Mouse (Mus musculus) limb, embryonic 14.5 days (tissue): ENCODE measurements around the gene Scnn1b. TPM values are rescaled to one million over a fixed set of nuclear protein-coding genes. Genes with fewer than 3 reads are reported as not detected.

Experiments
- ATAC-seq: fragments of 200-750 bp; cut with Nextera tagmentation; 2 replicates; pipeline ENCODE4 v1.8.0; 2017; ENCODE audit warnings: low read depth, moderate number of reproducible peaks, moderate TSS enrichment; ENCODE audit not compliant: low FRiP score
- DNase-seq: peaks from one replicate; pipeline ENCODE4 v3.0.0-alpha.2; 2015; ENCODE audit warnings: low spot score
- H3K27ac ChIP-seq: fragments of 300-500 bp; sonication (generic); replicated peaks from 2 replicates; pipeline ENCODE4 v1.5.1; 2014; ENCODE audit warnings: low read depth, mild to moderate bottlenecking, low read length, moderate library complexity, mixed read lengths
- H3K27me3 ChIP-seq: fragments of 300-500 bp; sonication (generic); 2 replicates; pipeline ENCODE4 v1.6.1; 2014; ENCODE audit warnings: low read length, mixed read lengths; ENCODE audit not compliant: control insufficient read depth, insufficient read depth
- H3K36me3 ChIP-seq: fragments of 300-500 bp; sonication (generic); 2 replicates; pipeline ENCODE4 v1.6.1; 2014; ENCODE audit warnings: mild to moderate bottlenecking, low read length, moderate library complexity, mixed read lengths; ENCODE audit not compliant: control insufficient read depth, insufficient read depth
- H3K4me1 ChIP-seq: fragments of 300-500 bp; sonication (generic); 2 replicates; pipeline ENCODE4 v1.6.1; 2014; ENCODE audit warnings: antibody characterized with exemption, low read length, mixed read lengths; ENCODE audit not compliant: control insufficient read depth, insufficient read depth
- H3K4me2 ChIP-seq: fragments of 300-500 bp; sonication (generic); replicated peaks from 2 replicates; pipeline ENCODE4 v1.6.1; 2014; ENCODE audit warnings: low read depth, mild to moderate bottlenecking, low read length, moderate library complexity; ENCODE audit not compliant: severe bottlenecking
- H3K4me3 ChIP-seq: fragments of 300-500 bp; sonication (generic); replicated peaks from 2 replicates; pipeline ENCODE4 v1.5.1; 2014; ENCODE audit warnings: low read length
- H3K9ac ChIP-seq: fragments of 300-500 bp; sonication (generic); 2 replicates; pipeline ENCODE4 v1.6.1; 2014; ENCODE audit warnings: mild to moderate bottlenecking, low read depth, low read length, moderate library complexity; ENCODE audit not compliant: severe bottlenecking
- H3K9me3 ChIP-seq: fragments of 300-500 bp; sonication (generic); 2 replicates; pipeline ENCODE4 v1.6.1; 2016; ENCODE audit warnings: low read length; ENCODE audit not compliant: control insufficient read depth
- POLR2A ChIP-seq: fragments of 200-500 bp; IDR thresholded peaks from 2 replicates; pipeline ENCODE4 v1.8.0; 2012; ENCODE audit warnings: inconsistent platforms, mild to moderate bottlenecking, moderate library complexity, borderline replicate concordance; ENCODE audit not compliant: insufficient read depth, insufficient read length; ENCODE audit errors: extremely low read depth
- whole genome bisulfite sequencing: fragments of 180-500 bp; shearing (Covaris S2); extraction: QIAGEN DNeasy Blood & Tissue Kit; methylation state at CpG from one replicate; pipeline ENCODE4 v1.1.7; 2014; 5-methylcytosine and 5-hydroxymethylcytosine counted together
- polyA plus RNA-seq, 2 experiments: library from polyadenylated mRNA; depleted of rRNA in 1 of 2; stranded (reverse) in 1 of 2; unstranded in 1 of 2; fragments of >200 nt; fragmentation: Nextera tagmentation in 1 of 2; extraction: Ambion mirVana in 1 of 2; gene quantifications; 2 replicates each; pipeline versions ENCODE4 v1.2.1 to v1.2.3; 2012 to 2014

The Scnn1b gene
- polyA plus RNA-seq, 2 experiments = 0.57 to 0.63 TPM

DNA sequence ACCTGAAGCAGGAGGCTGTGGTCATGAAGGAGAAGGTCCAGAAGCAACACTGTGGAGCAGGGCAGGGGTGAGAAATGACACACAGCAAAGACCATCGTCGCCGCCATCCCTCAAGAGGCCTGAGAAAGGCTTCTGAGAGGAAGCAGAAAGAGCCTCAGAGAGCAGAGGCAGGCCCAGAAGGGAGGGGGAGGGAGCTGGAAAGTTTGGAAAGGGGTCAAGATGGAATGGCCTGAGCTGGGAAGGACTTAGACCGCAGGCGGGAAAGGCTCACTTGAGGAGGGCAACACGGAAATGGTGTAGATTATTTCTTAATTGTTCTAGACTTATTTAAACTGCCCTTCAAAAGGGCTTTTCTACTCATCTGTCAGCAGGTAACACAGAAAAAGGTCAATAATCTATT is 68.8 kb downstream of the Scnn1b start:
- no peak overlapping the region for H3K27ac ChIP-seq
- H3K9me3 ChIP-seq = no peaks in the 10 kb centered on the region
- ATAC-seq (no peak), DNase-seq (no peak)
- no peaks in the 10 kb centered on the region for H3K4me1 ChIP-seq
- no peak overlapping the region for H3K9ac ChIP-seq
- H3K4me3 ChIP-seq = no peak overlapping the region
- no peaks in the 10 kb centered on the region for H3K27me3 ChIP-seq
- H3K36me3 ChIP-seq = peaks cover 47% of the 10 kb centered on the region
- H3K4me2 ChIP-seq = no peak overlapping the region
- TF ChIP-seq POLR2A = no peak
- 86% methylated on average over 6 of the region's 6 CpGs for WGBS

GRCm38 (mm10) chr7:121934346-121934745 is 69.5 kb downstream of the Scnn1b start:
- no peak overlapping the region for H3K9ac ChIP-seq
- WGBS = 87% methylated on average over 2 of the region's 2 CpGs
- H3K4me3 ChIP-seq = no peak overlapping the region
- no peak for DNase-seq
- ATAC-seq = no peak
- H3K4me1 ChIP-seq = no peaks in the 10 kb centered on the region
- H3K27ac ChIP-seq = no peak overlapping the region
- H3K36me3 ChIP-seq = peaks cover 40% of the 10 kb centered on the region
- H3K4me2 ChIP-seq = no peak overlapping the region
- no peaks in the 10 kb centered on the region for H3K9me3 ChIP-seq
- no peaks in the 10 kb centered on the region for H3K27me3 ChIP-seq
- TF ChIP-seq POLR2A = no peak

DNA sequence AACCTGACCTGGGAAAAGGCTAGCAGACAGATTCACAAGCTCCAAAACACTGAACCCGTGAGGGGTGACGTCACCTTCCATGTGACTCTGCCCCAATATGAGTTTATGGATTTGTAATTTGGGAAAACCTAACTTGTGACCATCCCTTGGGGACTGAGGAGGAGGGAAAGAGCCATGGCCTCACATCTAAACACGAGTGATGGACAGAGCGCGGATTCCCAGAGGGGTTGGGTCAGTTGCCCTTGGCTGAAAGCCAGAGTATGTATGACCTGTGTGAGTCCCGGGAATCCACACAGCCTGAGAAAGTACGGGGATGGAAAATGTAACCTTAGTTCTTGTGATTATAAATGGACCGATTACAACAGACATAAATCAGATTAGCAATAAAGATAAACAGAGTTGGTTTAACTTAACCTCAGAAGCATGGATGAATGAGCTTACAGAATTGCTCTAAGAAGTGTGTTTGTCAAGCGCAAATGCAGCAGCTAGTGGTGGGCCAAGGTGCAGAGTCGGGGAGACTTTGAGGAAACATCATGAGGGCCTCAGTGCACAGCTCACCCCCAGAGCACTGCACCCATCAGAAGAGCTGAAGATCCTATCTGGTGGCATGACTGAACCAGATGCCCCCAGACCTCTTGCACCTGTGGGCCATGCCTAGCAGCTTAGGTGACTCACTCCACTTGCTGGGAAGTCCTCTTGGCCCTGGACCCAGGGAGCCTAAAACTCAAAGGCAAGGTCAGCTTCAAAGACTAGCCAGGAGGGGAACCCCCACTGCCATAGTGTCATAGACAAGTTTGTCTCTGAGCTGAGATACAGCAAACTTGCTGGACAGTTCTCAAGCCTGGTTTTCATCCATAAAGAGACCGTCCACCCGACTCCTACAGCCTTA is 71.3 kb downstream of the Scnn1b start:
- no peak overlapping the region for H3K4me3 ChIP-seq
- H3K4me2 ChIP-seq = no peak overlapping the region
- peaks cover 25% of the 10 kb centered on the region for H3K36me3 ChIP-seq
- H3K9ac ChIP-seq = no peak overlapping the region
- no peak overlapping the region for H3K27ac ChIP-seq
- H3K9me3 ChIP-seq = no peaks in the 10 kb centered on the region
- WGBS = 79% methylated on average over 12 of the region's 12 CpGs
- ATAC-seq (no peak), DNase-seq (no peak)
- H3K4me1 ChIP-seq = no peaks in the 10 kb centered on the region
- TF ChIP-seq POLR2A = no peak
- no peaks in the 10 kb centered on the region for H3K27me3 ChIP-seq

DNA sequence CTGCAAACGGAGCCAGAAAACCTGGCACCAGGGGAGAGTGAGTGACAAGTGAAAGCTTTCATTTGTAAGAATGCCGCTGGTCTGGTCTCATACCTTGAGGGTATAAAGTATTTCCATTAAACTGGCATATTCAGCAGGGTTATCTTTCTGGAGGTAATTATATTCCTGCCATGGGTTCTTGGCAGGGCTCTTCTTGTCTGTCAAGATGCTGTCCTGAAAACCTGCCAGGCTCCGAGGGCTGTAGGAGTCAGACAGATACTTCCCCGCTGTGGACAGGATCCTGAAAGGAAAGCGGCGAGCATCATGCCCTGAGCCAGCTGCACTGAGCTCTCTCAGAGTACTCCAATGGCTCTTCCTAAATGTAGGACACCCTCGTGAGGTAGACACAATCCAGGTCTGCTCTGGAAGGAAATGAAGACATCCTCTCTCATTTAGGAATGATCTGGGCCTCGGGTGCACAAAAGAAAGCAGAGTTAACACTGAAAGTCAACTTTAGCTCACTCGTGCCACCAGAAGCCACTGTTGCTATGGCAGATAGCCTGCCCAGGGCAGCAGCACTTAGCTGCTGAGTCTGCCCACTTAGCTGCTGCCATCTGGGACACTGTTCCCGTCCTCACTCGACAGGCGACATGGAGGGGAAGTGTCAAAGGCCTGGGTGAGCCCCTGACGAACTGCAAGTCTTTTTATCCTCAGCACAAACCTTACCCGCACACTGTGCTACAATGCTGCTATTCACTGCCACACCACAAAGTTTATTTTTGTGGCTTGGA is 72.2 kb downstream of the Scnn1b start:
- peaks cover 27% of the 10 kb centered on the region for H3K36me3 ChIP-seq
- H3K4me1 ChIP-seq = no peaks in the 10 kb centered on the region
- TF ChIP-seq POLR2A = no peak
- ATAC-seq (no peak), DNase-seq (no peak)
- H3K9me3 ChIP-seq = no peaks in the 10 kb centered on the region
- H3K4me2 ChIP-seq = no peak overlapping the region
- no peaks in the 10 kb centered on the region for H3K27me3 ChIP-seq
- H3K9ac ChIP-seq = no peak overlapping the region
- H3K27ac ChIP-seq = no peak overlapping the region
- 71% methylated on average over 14 of the region's 14 CpGs for WGBS
- no peak overlapping the region for H3K4me3 ChIP-seq

DNA sequence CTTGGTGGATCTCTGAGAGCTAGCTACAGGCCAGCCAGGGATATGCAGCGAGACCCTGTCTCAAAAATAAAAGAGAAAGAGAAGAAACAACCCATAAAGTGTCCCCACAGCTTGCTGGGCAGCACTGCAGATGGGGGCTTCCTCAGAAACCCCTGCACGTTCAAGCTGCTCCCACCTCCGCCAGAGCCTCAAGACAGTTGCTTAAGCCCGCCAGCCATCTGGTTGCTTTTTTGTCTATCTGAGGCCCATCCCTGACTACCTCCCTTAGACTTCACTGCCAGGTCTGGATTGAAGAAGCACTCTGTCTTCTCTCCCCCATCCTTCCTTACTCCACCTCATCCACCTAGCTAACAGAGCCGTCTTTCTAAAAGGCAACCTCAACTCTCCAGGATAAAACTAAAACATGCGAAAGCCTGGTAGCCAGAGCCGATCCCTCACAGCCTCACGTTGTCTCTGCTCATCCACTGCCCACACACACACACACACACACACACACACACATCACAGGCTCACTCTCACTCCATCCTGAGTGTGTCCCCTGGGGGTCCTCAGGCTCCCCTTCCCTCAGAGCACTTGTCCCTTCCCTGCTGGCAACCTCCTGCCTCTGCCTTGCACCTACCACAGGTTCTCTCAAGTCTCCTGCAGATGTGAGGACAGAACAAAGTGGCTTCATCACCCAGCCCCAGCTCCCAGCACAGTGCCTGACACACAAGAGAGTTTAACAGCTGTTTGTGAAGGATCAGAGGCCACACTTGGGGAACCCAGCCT is 73.5 kb downstream of the Scnn1b start:
- Histone ChIP-seq H3K27ac (no peak overlapping the region), H3K4me1 (no peaks in the 10 kb centered on the region), H3K36me3 (peaks cover 23% of the 10 kb centered on the region), H3K9ac (no peak overlapping the region), H3K4me3 (no peak overlapping the region), H3K27me3 (no peaks in the 10 kb centered on the region), H3K9me3 (no peaks in the 10 kb centered on the region), H3K4me2 (no peak overlapping the region)
- no peak for TF ChIP-seq POLR2A
- no peak for DNase-seq
- WGBS = 80% methylated on average over 8 of the region's 8 CpGs
- ATAC-seq = no peak
